Mouse (Mus musculus) erythroblast, embryonic 14.5 days (primary cell): ENCODE data around the gene Pdzrn3.

Experiments
- GATA1 ChIP-seq: IDR thresholded peaks from 2 replicates; pipeline ENCODE4 v1.6.1; 2012; ENCODE audit warnings: low read length, inconsistent platforms, mixed read lengths
- TAL1 ChIP-seq: IDR thresholded peaks from 3 replicates; pipeline ENCODE4 v1.6.1; 2012; ENCODE audit warnings: low read length, inconsistent platforms, mixed read lengths

GRCm38 (mm10) chr6:101351100-101351499, 26.6 kb downstream of the Pdzrn3 start:
- no peak for TF ChIP-seq TAL1
- TF ChIP-seq GATA1: no peak
